Mouse (Mus musculus): ENCODE data around the gene Tnni1.

Tnni1 gene

DNA sequence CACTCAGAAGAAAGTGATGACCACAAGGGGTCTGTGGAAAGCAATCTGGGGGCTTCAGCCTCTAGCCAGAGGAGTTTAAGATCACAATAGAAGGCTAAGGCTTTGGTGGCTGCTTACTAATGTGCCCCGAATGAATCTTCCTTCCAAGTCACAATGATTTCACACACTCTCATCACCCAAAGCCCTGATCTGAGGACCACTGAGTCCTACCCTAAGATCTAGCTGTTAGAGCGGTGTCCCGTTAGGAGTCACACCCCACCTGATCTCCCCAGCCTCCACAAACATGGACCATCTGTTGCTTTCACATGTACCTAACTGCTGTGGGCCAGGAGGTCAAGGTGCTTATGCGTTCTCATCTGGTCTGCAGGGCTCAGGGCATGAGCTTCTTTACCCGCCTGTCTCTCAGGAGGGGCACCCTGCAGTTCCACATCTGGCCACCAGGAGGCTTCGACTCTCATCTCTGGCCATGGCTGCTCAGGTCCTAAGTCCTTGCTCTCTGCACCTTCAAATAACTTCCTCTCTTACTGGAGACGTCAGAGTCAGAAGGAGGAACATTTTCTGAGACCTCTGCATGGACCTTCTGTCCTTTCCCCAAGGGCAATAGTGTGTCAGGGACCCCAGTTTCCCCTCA lies 31.9 kb downstream of the Tnni1 start:
- DNase-seq: peak; percentile 91

DNA sequence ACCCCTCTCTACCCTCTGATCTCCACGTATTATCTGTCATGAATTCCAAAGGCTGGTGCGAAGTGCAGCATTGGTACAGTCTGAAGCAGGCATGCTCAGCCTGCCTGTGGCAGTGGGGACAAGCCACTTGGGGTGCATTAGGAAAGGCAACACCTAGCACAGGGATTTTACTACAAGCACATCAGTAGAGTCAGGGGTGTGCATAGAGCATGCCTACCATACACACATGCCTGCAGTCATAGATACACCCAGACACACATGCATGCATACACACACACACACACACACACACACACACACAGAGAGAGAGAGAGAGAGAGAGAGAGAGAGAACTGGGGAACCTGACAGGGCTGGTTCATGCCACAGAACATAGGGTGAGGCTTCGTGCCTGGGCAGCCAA lies 33.0 kb downstream of the Tnni1 start:
- no peak for DNase-seq

DNA sequence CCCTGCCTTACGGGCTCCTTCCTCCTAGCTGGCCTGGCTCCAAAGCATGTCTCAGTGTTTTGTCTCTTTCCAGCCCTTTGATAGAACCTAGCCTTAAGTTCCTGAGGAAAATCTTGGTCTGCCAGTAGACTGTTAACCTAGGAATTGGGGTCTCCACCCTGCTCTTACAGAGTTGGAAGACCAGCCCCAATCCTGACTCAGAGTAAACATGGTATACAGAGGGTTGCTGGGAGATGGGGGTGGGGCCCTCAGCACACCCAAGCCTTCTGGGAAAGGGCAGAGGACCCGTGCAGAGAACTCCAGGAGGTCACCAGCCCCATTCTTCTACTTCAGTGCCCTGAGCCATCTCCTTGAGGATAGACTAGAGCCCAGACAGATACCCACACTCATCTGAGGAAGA lies 33.4 kb downstream of the Tnni1 start:
- DNase-seq: no peak

DNA sequence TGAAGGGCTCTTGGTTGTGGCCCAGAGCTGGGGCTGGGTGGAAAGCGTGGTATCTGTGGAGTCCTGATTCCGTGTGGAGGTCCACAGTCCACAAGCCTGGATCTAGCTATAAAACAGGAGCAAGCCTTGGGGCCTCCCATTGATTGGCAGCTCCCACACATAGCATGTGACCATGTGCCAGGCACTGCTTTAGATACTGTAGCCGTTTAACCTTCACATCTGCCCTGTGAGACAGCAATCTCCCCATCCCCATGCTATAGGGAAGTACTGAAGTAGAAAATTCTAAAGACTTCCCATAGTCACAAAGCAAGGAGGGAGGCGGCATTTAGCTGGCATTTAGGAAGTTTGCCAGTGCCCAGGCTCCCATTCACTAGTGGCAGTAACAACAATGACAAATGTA lies 33.8 kb downstream of the Tnni1 start:
- DNase-seq: no peak

DNA sequence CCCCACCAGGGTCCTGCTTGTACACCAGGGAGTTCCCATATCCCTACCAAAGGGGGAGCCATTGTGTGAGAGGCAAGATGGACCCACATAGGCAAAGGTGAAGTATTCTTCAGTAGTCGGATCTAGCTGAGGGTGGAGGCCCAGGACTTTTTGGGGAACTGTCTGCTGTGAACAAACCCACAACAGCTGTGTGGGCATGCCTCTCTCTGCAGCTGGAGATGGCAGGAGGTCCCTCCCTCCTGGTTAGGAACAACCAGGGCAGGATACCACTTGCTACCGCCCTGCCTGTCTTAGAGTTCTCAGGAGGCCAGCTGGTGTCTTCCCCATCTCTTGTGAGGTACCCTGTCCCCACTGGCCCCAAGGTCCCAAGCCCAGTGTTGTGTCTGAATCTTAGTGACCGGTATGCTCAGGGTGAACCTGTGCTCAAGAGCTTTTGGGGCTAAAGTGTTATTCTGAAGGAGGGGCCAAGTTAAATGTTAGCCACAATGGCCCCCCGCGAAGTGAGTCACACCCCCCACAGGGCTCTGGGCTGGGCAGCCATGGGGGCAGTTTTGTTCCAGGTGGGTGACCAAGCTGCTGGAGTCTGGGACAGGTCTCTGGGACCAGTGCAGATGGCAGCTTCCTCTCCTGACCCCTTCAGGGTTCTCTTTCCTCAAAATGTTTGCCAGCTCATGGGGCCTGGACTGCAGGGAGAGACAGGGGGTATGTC lies 34.6 kb downstream of the Tnni1 start:
- peak; percentile 83 for DNase-seq

DNA sequence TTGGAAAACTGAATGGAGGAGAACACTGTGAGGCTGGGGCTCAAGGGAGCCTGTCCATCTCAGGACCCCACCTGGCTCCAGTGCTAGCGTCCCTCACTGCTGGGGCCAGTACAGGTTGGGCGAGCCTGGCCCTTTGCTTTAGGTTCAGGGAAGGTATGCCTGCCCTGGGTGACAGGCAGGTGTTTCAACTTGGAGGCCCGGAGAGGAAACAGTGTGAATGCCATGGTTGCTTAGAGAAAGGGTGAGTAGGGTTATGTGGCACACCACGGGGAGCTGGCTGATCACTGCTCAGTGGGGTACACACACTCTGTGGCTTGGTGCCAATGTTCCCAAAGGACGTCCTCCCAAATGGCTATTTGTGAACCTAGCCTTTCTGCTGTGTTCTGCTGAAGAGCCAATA lies 35.3 kb downstream of the Tnni1 start:
- no peak for DNase-seq

DNA sequence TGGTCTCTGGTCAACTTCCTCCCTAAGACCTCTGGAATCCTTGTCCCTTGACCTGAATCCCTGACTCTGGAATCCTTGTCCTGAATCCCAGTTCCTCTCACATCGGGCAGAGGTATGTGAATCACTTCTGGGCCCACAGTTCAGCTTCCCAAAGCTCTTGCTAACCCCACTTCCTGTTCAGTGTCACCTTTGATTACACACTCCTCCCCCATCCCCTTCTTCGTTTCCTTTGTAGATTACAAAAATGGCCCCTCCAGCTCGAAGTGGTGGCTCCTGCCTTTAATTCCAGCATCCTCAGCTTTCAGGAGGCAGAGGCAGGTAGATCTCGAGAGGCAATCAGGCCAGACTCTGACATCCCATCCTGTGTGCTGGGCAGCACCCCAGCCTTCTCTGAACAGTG lies 38.4 kb downstream of the Tnni1 start:
- no peak for DNase-seq

DNA sequence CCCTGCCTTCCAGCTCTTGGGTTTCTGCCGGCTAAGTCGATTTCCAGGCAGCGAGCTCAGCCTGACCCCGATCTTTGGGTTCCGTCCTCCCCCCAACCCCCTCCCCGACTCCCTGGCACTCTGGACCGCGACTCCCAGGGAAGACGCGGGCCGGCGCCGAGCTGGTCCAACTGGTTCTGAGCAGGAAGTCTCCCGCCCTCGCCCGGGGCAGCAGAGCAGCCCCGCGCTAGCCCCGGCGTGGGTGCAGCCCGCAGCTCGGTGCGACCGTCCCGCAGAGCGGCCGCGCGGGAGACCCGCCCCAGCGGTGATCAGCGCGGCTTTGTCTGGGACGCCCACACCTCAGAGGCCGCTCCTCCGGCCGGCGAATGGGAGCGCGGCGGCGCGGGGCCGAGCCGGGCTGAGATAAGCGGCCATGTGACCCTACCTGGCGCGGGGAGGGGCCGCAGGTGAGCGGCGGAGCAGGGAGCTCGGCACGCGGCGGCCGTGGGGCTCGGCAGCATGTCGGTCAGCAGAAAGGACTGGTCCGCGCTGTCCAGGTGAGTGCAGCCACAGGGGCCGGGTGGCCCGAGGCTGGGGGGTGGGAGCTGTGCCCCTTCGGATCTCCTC lies 39.4 kb downstream of the Tnni1 start, which contains the start of gene Lad1:
Gene Lad1, plus strand, starts transcription at position 118 of the 606 bp plus-strand sequence.
- peak; percentile 82 for DNase-seq

DNA sequence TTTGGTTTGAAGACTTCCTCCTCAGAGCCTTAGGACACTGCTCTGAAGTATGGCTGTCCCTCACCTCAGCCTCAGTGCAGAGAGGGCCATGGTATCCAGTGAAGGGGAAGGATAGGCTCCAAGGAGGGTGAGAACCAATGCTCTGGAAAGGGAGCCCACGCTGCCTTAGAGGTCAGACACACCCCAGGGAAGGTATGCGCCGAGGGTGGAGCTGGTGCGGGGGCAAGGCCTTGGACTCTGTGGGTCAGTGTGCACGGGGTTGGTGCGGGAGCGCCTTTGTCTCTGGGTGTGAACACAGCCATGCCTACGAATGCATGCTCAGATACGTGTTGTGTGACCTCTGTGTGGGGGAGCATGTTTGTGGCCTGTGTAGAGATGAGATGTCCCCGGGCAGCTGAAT lies 40.8 kb downstream of the Tnni1 start:
- no peak for DNase-seq

DNA sequence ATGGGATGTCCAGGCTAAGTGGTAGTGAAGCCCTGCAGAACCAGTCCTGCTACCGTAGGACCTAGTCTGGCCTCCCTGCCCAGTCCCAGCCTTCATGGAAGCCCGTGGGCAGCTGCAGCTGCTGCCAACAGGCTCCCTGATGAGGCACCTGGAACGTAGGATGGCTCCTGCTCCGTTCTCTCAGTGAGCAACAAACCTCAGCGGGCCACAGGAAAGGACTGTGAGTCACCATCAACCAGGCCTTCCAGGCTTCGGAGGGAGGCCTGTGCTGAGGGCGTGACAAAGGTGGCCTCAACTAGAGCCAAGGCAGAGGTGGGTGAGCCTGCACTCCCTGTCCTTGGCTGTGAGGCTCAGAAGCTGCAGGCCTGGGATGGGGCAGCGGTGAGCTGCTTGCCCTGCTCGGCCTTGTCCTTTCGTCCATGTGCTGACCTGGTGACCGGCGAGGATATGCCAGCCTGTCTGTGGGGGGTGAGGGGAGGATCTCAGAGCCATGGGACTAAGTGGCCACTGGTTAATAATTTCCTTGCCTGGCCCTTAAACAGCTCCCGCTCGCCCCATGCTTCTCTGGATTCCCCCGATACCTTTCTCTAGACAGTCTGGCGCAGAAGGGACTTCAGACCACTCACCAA lies 41.6 kb downstream of the Tnni1 start:
- DNase-seq: peak; percentile 86

DNA sequence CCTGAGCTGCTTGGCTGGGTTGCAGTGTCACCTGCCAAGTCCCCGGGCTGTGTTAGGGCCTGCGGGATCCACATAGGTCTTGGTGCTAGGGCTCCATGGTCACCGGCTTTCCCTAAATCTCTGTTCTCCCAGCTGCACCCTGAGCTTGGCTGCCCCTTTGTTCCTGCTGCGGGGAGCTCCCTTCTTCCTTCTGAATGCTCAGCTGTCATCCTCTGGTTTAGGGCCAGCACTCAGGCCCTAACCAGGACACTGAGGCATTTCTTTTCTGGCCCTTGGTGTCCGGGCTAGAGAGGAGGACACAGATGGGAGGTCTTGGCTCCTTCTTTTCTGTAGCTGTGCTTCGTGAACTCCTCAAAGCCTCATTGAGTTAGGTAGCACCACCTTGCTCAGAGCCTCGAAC lies 42.5 kb downstream of the Tnni1 start:
- DNase-seq: no peak

DNA sequence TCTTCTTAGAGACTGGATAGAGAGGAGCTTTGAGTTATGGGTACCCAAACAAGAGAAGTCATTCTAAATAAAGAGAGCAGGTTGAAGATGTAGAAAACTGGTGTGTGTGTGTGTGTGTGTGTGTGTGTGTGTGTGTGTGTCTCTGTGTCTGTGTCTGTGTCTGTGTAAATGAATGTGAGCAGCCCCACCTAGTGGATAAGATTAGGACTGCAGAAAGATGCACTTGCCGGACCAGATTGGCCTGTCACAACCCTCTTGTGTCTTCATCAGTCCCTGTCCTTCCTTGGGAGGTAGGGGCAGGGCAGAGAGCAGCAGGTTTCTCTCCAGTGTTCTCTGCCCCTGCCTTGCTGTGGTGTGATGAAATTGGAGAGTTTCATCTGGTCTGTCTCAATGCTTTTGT lies 49.7 kb downstream of the Tnni1 start:
- peak; percentile 54 for DNase-seq

DNA sequence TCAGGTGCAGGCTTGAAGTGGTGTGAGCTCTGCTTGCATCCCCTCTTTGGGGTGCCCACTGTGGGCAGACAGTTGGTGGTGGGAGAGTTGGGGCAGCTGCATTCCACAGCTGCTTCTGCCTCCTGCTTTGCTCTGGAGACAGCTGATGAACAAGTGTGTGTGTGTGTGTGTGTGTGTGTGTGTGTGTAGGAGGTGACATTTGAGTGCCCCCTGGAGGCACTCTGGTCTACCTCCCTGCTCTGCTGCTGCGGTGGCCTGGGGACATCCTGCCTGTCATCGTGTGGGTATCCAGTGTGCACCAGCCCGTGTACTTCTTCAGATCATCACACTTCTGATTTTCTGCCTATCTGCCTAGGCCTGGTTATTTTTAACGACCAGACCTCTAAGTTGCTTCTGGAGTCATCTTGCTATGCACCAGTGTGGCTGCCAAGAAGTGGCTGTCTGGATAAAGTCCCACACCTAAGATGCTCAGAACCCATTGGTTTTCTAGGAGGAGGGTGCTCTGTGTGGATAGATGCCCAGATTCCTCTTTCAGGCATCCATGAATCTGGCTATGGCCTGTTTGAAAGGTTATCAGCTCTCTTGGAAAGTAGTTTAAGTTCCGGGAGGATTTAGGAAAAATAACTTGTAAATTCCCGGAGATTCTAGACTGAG lies 55.1 kb downstream of the Tnni1 start:
- no peak for DNase-seq

DNA sequence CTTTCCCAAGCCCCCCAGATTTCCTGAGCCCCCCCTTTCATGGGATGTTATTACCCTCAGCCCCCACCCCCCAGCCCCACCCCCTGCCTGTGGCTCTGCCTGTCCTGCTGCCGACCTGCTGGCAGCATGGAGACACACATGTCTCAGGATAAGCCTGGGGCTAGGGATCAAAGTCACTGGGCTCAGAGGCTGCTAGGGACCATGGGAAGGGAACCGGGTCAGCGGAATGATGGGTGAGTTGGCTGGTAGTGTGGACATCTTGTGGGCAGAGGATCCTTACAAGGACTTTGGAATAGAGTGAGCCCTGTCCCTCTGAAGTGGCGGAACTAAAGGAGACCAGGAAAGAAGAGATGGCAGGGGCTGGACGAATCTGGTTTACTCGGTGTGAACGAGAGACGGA lies 55.7 kb downstream of the Tnni1 start:
- DNase-seq: no peak

DNA sequence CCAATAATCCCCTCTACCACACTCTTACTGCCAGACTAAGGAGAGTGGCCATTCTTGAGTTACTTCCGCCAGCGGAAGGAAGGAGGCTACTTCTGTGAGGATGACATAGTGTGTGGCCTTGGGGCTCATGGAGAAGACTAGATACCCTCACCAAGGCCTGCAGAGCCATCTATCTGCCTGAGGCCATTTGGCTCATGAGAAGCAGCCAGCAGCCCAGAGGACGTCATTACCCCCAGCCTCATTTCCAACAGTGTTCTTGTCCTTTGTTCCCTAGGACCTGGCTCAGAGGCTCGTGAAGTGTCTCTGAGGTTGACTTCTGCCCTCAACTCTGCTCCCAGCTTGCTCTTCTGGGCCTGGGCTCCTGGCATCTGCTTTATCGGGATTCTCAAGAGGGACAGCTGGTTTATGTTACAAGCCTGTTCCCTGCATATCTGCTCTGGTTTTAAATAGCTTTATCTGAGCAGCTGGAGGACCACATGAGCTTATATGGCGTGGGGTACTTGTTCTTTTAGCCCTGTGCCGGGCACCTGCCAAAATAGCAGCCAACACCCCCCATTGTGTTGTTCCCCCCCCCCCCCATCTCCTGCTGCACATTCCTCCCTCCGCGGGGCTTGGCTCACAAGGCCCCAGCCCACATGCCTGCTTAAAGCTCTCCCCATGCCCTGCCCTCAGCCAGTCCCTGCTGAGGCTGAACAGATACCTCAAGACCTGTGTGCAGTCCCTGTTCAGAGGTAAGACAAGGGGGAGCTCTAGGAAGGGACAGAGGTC lies 56.7 kb downstream of the Tnni1 start, which contains the start of gene Tnnt2:
Gene Tnnt2, plus strand, starts transcription at position 639 of the 768 bp plus-strand sequence.
- no peak for DNase-seq

DNA sequence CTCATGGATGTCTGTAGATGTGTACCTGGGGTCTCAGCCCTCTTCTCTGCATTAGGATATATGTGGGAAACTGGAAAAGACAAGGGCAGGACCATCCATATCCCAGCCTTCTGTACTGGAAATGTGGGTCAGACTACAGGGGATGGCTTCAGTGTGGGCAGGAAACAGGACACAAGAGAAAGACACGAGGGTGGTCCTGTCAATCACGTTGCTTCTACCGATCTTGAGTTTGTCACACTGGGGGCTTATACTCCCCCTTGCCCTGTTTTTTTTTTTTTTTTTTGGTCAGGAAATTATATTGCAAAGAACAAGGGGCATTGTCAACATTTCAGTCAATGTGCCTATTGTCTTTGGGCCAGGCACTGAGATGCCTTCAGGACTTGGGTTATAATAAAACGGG lies 59.4 kb downstream of the Tnni1 start:
- DNase-seq: no peak

DNA sequence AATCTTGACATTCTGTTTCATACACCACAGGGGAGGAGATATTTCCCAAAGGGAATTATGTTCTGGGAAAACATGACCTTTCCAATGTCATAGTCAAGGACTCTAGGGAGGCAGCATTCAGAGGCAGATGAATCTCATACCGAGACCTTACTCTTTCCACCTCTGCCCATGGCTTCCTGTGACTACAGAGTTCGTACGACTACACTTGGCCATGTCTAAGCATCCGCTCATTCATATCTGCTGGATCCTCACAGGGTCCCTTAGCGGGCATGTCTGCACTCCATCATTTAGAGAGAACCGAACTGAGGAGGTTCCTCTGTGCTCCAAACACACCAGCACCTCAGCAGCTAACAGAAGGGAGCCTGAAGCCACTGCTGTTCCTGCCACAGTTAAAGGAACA lies 59.8 kb downstream of the Tnni1 start:
- no peak for DNase-seq

DNA sequence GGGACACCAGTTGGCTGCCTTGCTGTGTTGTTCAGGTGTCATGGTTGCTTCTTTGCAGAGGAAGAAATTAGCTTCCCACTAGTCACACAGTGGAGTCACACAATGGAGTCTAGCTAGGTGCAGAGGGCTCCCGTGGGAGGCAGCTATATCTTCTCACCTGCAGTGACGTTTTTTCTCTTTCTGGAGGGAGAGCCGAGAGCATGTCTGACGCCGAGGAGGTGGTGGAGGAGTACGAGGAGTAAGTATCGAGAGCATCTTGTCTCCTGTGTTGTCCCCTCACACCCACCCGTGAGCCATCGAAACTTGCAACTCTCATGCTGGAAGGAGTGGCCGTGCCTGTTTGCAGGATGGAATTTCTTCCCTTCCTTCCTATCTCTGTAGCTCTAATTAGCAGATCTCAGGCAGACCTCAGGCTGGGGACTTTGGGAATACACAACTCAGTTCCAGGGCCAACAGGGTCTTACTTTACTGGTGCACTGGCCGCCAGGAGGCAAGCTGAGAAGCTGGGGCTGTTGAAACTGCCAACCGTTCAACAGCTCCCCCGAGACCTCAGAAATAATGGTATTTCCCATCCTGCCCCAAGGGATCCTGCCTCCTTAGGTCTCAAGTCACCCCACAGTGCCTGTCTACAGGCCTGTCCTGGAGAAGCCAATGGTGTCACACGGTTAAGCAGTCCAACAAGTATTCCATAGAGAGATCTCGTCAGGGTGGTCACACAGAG lies 61.6 kb downstream of the Tnni1 start:
- DNase-seq: no peak

DNA sequence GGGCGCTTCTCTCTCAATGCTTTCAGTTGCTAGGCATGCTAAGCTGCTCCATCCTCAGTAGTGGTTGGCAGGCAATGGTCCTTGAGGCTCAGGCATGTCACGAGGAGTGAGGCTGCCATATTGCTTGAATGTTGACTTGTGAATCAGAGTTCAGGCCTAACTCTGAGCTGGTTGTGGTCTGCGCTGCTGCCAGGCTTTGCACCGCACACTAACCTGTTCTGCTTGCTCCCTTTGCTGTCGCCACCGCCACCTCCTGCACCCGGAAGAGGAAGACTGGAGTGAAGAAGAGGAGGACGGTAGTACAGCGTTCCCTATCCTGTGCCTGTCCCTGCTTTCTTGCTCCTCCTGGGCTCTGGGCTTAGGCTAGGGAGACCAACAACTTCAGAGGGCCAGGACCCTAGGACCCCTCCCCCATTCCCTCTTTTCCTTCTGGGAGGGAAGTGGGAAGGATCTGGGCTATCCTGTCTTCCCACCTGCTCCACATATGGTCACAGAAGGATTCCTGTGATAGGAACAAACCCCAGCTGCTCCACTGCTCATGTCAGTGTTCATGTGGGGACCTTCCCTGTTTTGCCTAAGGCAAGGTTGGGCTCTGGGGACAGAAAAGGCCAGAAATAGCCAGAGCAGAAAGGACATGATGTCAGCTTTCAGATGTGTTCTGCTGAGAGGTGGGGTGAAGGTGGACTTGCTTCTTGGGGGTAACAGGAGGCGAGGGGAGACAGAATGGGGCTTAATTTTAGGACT lies 64.5 kb downstream of the Tnni1 start:
- DNase-seq: no peak

DNA sequence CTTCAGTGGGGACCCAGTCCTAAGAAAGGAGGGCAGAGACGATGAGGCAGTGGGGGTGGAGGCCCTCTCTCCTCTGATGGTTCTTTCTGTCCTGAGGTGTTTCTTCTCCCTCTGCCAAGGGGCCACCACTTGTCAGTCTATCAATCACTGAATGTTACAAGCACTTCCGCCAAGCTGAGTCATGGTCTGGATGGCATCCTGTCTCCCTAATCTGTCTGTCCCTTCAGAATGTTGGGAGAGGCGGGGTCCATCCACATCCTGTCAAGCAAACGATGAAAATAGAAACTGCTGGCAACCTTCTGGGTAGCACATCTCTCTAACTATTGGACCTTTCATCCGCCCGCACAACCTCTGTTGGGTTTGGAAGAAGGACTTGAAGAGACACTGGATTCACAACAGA lies 65.2 kb downstream of the Tnni1 start:
- no peak for DNase-seq

DNA sequence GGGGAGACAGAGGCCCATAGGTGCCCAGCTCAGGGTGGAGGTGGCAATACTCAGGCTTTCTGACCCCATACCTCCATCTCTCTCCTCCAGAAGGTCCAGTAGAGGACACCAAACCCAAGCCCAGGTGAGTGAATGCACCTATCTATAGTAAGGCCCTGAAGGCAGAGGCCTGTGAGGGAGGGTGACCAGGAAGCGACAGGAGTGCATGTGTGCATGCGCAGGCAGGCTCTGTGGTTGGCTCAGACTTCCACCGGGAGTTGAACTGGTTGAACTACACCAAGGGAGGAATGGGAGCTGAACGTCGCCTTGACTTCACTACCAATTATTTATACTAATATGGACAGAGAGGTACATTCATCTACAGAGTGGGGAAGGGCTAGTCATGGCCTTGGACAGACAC lies 67.4 kb downstream of the Tnni1 start:
- no peak for DNase-seq
